Mouse (Mus musculus): ENCODE measurements around the gene Sun1.
A peak's percentile ranks its signal among the peaks of the same experiment; 100 is the strongest.

Gene Sun1

GRCm38 (mm10) chr5:139251736-139252080, 51.3 kb downstream of the Sun1 start:
- no peak for DNase-seq (ENCODE audit: low spot score)

DNA sequence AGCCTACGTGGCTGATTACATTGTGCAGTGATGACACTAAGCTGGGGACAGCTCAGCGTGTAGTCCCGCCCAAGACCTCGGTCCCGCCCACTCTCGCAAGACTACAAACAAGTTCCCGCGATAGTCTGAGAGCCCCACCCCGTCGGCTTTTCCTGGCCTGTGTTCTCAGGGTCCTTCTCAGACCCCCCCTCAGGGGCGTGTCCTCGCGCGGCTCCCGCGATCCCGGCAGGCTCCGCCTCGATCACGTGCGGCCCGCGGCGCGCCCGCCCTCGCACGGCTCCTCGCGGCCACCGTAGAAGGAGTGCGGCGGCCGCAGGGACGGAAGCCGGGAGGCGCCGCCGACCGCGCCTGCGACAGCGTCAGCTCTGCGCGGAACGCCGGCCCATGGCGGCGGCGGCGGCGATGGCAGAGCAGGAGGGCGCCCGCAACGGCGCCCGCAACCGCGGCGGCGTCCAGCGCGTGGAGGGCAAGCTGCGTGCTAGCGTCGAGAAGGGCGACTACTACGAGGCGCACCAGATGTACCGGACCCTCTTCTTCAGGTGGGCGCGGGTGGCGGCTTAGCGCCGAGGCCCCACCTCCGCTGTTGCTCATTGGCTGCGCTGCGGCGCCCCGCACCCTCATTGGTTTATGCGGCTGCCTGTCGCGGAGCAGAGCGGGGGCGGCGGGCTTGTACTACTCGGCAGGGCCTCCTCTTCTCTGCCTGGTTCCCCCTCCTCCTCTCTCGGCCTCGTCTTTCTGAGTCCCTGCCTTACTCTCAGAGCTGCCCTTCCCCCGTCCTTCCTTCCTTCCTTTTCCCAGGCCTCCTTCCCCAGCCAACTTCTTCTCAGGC, 51.9 kb downstream of the Sun1 start, which contains the start of gene Get4:
Get4 (plus strand) TSS at position 244 of the 829 bp plus-strand sequence.
- DNase-seq (ENCODE audit: low spot score) = peak; percentile 92

- DNase-seq (ENCODE audit: low spot score) = no peak
Observed at GRCm38 (mm10) chr5:139252910-139253245, 52.4 kb downstream of the Sun1 start.

- DNase-seq (ENCODE audit: low spot score) = no peak
Observed at GRCm38 (mm10) chr5:139253301-139253741, 52.9 kb downstream of the Sun1 start.

DNA sequence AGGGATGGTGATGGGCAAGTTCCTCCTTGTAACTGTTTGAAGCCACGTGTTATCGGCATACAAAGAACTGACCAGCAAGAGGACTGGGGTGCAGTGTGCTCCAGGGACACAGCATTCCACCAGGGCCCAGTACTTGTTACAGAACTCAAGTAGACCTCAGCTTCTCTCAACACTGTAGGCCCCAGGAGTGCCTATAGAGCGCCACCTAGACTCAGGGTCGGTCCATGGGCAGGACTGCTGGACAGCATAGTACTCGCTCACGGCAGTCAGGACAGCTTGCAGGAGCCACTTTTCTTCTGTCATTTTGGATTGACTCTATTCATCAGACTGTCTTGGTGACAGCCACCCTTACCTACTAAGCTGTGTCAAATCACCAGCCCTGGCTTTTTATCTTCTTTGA, 54.5 kb downstream of the Sun1 start:
- DNase-seq (ENCODE audit: low spot score) = no peak

DNA sequence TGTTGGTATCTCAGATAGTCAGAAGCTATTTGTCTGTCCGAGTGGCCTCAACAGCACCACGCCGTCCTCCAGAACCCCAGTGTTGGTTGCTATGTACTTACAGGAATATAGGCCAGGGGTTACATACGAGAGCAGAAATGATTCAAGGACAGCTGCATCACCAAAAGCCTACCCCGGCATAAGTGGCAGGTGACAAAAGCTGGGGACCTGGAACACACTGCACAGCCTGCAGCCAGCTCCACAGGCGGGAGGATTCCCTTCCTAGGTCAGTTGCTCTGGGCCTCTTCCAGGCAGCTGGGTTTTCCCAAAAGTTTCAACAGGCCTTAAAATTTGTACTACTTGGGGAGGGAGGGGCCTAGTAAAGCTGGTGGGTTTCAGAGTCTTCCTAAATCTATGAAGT, 55.3 kb downstream of the Sun1 start:
- DNase-seq (ENCODE audit: low spot score) = no peak

GRCm38 (mm10) chr5:139256211-139256765, 55.9 kb downstream of the Sun1 start:
- DNase-seq (ENCODE audit: low spot score) = no peak

- no peak for DNase-seq (ENCODE audit: low spot score)
Observed at GRCm38 (mm10) chr5:139257265-139257664, 56.8 kb downstream of the Sun1 start.

GRCm38 (mm10) chr5:139257818-139258217, 57.4 kb downstream of the Sun1 start:
- DNase-seq (ENCODE audit: low spot score) = no peak

GRCm38 (mm10) chr5:139258371-139259035, 58.1 kb downstream of the Sun1 start:
- no peak for DNase-seq (ENCODE audit: low spot score)

DNA sequence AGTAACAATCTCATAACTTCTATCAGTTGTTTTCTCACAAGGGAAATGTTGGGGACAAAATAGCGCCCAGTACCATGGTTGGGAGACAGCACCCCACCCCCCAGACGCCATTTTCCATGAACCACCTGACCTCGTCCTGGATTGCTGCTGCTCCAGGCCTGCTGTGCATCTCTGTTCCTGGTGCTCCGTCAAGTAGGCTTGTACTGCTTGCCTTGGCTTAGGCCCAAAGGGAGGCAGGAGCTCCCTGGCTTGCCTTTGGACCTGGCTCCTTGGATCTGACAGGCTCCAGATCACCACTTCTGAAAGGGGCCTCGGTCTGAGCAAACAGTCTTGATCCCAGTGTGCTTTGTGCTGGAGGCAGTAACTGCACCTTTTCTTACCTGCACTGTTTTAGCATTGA, 59.4 kb downstream of the Sun1 start:
- no peak for DNase-seq (ENCODE audit: low spot score)

DNA sequence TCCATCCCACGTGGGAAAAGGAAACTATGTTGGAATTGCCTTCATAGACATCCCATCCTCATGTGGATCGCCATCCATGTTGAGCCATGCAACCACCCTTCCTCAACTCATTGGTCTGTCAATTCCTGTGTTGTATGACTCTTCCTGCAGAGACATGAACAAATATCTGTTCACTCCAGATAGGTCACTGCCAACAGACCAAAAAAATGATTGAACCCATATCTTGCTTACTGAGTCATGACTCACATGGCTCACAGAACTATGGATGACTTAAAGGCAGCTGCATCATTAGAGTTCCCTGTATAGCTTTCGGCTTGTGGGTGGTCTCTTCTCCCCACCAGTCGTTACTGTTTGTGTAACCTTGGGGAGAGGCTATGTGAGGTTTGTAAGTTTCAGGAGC, 61.0 kb downstream of the Sun1 start:
- DNase-seq (ENCODE audit: low spot score) = no peak

DNA sequence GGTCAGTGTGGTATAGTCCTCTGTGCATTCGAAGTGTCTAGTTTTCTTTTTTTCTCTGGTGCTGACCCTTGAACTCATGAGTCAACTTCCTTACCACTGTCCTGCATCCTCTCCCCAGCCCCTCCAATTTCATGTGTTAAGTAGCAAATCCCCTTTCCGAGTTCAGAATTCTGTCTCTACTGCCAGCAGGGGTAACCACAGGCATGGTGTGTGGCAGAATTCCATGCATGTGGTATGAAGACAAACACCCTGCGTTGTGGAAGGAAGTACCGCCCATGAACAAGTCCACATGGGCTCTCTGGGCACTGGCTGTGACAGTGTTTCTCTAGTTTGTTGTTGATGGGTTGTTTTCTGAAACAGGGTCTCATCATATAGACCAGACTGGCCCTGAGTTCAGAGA, 67.2 kb downstream of the Sun1 start:
- no peak for DNase-seq (ENCODE audit: low spot score)

GRCm38 (mm10) chr5:139270806-139271521, 70.5 kb downstream of the Sun1 start:
- no peak for DNase-seq (ENCODE audit: low spot score)

DNA sequence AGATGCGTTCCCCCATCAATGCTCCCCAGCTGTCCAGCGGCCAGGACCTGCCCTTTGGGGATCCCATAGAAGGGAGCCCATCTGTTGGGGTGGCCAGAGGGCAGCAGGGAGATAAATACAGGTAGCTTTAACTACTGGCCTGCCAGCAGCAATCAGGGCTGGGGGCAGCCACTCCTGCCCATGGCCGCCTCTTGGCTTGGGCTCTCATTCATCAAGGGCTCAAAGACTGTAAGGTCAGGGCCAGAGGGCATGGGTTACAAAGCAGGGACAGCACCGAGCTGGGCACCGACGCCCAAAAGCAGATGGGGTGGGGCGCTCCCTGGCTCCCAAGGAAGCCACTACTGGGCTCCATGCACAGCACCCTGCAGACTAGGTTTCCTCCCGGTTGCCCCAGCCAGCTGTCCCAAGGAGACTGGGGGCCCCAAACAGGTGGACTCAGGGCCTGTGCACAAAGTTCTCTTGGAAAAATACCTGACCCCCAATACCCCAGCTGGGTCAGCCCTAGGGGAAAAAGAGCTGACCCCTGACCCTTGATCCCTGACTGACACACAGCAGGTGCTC, 71.6 kb downstream of the Sun1 start:
- DNase-seq (ENCODE audit: low spot score) = no peak

GRCm38 (mm10) chr5:139277287-139277686, 76.8 kb downstream of the Sun1 start:
- no peak for DNase-seq (ENCODE audit: low spot score)

- no peak for DNase-seq (ENCODE audit: low spot score)
Observed at GRCm38 (mm10) chr5:139281373-139282112, 81.1 kb downstream of the Sun1 start.

DNA sequence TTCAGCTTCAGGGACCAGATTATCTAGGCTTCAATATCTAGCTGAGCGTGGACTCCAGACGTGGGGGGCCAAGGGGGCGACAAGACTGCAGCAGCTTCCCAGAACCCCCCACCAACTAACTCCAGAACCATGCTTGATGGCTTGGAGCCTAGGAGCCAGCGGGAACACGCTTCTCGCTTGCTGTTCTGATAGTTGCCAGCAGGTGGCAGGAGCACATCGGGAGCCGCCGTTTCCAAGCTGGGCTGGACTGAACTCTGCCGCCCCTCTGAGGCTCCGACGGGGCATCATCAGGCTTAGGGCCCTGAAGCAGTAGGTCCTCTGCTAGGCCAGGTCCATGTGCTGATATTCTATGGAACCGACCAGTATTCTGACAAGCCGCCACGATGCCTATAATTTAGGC, 81.8 kb downstream of the Sun1 start:
- peak; percentile 86 for DNase-seq (ENCODE audit: low spot score)

DNA sequence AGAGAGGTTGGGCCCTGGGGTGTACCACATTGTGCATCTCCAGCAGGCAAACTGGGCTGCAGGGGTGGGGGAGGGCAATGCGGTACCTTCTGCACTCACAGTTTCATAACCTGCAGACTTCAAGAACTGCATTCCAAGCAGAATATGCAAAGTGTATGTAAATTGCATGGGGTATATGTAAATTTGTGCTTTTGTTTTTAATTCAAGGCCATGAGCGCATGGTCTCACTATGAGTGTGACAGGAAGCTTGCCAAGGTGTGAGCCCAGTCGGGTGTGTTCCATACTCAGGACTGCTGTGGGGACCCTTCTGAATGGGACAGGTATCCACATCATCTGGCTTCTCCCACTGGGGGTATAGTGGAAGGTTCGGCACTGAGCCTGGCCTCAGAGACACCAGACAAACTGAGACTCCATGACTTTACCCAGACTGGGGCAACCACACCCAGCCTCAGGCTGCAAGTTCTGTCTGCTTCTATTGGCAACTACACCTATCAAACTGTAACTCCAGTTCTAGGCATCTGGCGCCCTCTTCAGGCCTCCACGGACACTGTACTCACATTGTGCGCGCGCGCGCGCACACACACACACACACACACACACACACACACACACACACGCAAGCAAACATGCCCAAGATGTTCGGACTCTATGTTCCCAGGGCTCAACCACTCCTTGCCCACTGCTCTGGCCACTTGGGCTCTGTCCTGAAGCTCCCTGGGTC, 83.2 kb downstream of the Sun1 start:
- DNase-seq (ENCODE audit: low spot score) = no peak

DNA sequence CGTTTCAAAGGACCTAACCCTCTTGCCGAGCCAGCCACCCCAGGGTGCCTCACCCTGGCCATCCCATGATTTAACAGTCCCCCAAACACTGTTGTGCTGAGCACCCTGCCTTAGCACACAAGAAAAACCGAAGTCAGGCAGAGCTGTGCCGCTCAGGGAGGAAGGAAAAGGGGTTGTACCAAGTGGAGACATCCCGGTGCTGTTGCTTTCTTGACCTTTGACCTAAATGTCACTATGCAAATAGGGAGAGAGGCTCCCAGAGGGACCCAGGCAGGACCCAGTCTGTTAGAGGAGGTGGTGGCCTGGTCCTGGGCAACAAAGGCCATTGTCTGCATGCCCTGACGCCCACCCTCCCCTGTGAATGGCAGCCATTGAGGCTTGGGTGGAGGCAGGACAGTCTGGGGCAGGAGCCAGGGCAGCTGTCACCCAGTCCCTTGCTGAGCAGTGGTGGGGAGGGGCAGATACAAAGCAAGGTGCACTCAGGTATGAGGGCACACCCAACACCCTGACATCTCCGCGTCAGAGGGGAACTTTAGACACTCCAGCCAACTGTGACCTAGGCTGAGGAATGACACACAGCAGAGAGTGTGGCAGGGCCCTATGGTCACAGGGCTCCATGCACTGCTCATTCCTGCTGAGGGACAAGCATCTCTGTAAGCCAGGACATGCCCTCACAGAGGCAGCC, 85.1 kb downstream of the Sun1 start:
- no peak for DNase-seq (ENCODE audit: low spot score)

All from ovary, postnatal 10 days (tissue).